Mouse (Mus musculus): ENCODE measurements around the gene Hspg2.

GRCm38 (mm10) chr4:137445881-137446280, 22.7 kb upstream of the Hspg2 start:
- TF ChIP-seq POLR2A (IDR thresholded peaks at IDR 0.05; ENCODE audit: insufficient read depth, low read depth, low read length) (no peak), CTCF (IDR thresholded peaks at IDR 0.05) (no peak), EP300 (IDR thresholded peaks at IDR 0.05; ENCODE audit: insufficient read depth, low read depth, low read length) (no peak)
